Mouse (Mus musculus): ENCODE measurements at regions not wholly inside any gene's neighbourhood (a gene's known extent, or its start where the extent isn't known, plus 50 kb on each side); places are given as distances from the start of the nearest gene placed in this dataset.

- no peak for DNase-seq
Observed at GRCm38 (mm10) chr7:70217137-70217536, 149.4 kb downstream of the Nr2f2 start.

GRCm38 (mm10) chr7:70213970-70214520, 152.5 kb downstream of the Nr2f2 start:
- DNase-seq, result no peak

GRCm38 (mm10) chr7:70205900-70206299, 160.6 kb downstream of the Nr2f2 start:
- DNase-seq, result no peak

GRCm38 (mm10) chr7:70200188-70200587, 166.3 kb downstream of the Nr2f2 start:
- no peak for DNase-seq

GRCm38 (mm10) chr7:70178956-70179355, 187.6 kb downstream of the Nr2f2 start:
- no peak for DNase-seq

GRCm38 (mm10) chr7:70178006-70178405, 188.5 kb downstream of the Nr2f2 start:
- no peak for DNase-seq

- no peak for DNase-seq
Observed at GRCm38 (mm10) chr7:70176686-70177259, 189.8 kb downstream of the Nr2f2 start.

- DNase-seq, result no peak
Observed at GRCm38 (mm10) chr7:70176086-70176485, 190.4 kb downstream of the Nr2f2 start.

- DNase-seq, result no peak
Observed at GRCm38 (mm10) chr7:70172431-70172830, 194.1 kb downstream of the Nr2f2 start.

GRCm38 (mm10) chr7:70171456-70171855, 195.1 kb downstream of the Nr2f2 start:
- no peak for DNase-seq

- no peak for DNase-seq
Observed at GRCm38 (mm10) chr7:70168080-70168479, 198.5 kb downstream of the Nr2f2 start.

GRCm38 (mm10) chr7:70166081-70166480, 200.5 kb downstream of the Nr2f2 start:
- DNase-seq, result no peak

GRCm38 (mm10) chr7:70165501-70165900, 201.0 kb downstream of the Nr2f2 start:
- no peak for DNase-seq

GRCm38 (mm10) chr7:70164691-70165193, 201.8 kb downstream of the Nr2f2 start:
- no peak for DNase-seq

GRCm38 (mm10) chr7:70158531-70158930, 208.0 kb downstream of the Nr2f2 start:
- no peak for DNase-seq

GRCm38 (mm10) chr7:70144726-70145271, 221.7 kb downstream of the Nr2f2 start:
- DNase-seq, result no peak

GRCm38 (mm10) chr7:70136837-70137236, 229.7 kb downstream of the Nr2f2 start:
- DNase-seq, result no peak

- no peak for DNase-seq
Observed at GRCm38 (mm10) chr7:70135416-70135815, 231.1 kb downstream of the Nr2f2 start.

GRCm38 (mm10) chr7:70129963-70130362, 236.6 kb downstream of the Nr2f2 start:
- DNase-seq, result no peak

GRCm38 (mm10) chr7:70122818-70123217, 243.7 kb downstream of the Nr2f2 start:
- DNase-seq, result no peak

- no peak for DNase-seq
Observed at GRCm38 (mm10) chr7:70119517-70119916, 247.0 kb downstream of the Nr2f2 start.

- no peak for DNase-seq
Observed at GRCm38 (mm10) chr7:70118971-70119370, 247.6 kb downstream of the Nr2f2 start.

GRCm38 (mm10) chr7:70117930-70118922, 248.3 kb downstream of the Nr2f2 start:
- no peak for DNase-seq

Measured in cerebellum, adult 9-11 months (tissue).